Mouse (Mus musculus) Patski (cell line): ENCODE data around the gene Ccdc88c. TPM values are rescaled to one million over a fixed set of nuclear protein-coding genes. Genes with fewer than 3 reads are reported as not detected.
A peak's percentile ranks its signal among the peaks of the same experiment; 100 is the strongest.

Source experiments
- ATAC-seq: fragments of 100-300 bp; one replicate; pipeline ENCODE4 v1.8.0; 2021
- CTCF ChIA-PET: fragments of 350-600 bp; sonication (Branson Sonifier 250); formaldehyde crosslinking; loops from one replicate; lab custom pipeline; 2022; ENCODE audit warnings: inconsistent platforms; lab: Charles Lee
- POLR2A ChIA-PET: fragments of 350-600 bp; sonication (Branson Sonifier 250); formaldehyde crosslinking; loops from one replicate; lab custom pipeline; 2022; ENCODE audit warnings: antibody characterized with exemption, inconsistent platforms; lab: Charles Lee
- DNase-seq: peaks from one replicate; pipeline ENCODE4 v3.0.0-alpha.2; 2011; ENCODE audit warnings: low read depth, low spot score
- H3K27me3 ChIP-seq: fragments of 371-371 bp; one replicate; pipeline ENCODE4 v1.5.1; 2021
- CTCF ChIP-seq: fragments of 100-300 bp; IDR thresholded peaks from one replicate; pipeline ENCODE4 v1.5.1; 2021
- in situ Hi-C: fragments of 300-500 bp; cut with MboI; formaldehyde crosslinking; loops from 3 replicates; pipeline ENCODE4 v1.11.1; 2018; ENCODE audit warnings: low pct_unique_long_range_greater_than_20kb, mixed read lengths
- polyA plus RNA-seq: library from polyadenylated mRNA; unstranded; gene quantifications from one replicate; pipeline ENCODE4 v1.2.3, GENCODE M21; 2021

Gene Ccdc88c
- polyA plus RNA-seq, 1 experiment from 2014 or later: 9.8 TPM

GRCm38 (mm10) chr12:100937441-100938360 lies 91.2 kb downstream of the Ccdc88c start:
- in situ Hi-C loops: loop anchor here (10.0 kb wide), 1 partner anchor 213 kb away; the partner anchor contains the start of gene Rps6ka5
- CTCF ChIA-PET: interaction anchor here (1.2 to 1.5 kb wide), 2 partner anchors 10 to 11 kb away, joined by 3 to 4 read pairs; no protein-coding TSS in a partner anchor
- TF ChIP-seq CTCF: no peak
- no peaks in the 10 kb centered on the region for H3K27me3 ChIP-seq
- no peak for DNase-seq
- POLR2A ChIA-PET: interaction anchor here (0.6 kb wide), 1 partner anchor 1039 kb away, joined by 3 read pairs; no protein-coding TSS in a partner anchor
- ATAC-seq: no peak

- H3K27me3 ChIP-seq: no peaks in the 10 kb centered on the region
- CTCF ChIA-PET: interaction anchor here (1.2 to 1.6 kb wide), 3 partner anchors 9 to 22 kb away, joined by 3 to 6 read pairs (median 4); no protein-coding TSS in a partner anchor
- POLR2A ChIA-PET: interaction anchor here (0.6 kb wide), 2 partner anchors 751 to 1038 kb away, joined by 3 read pairs; no protein-coding TSS in a partner anchor
- DNase-seq: no peak
- ATAC-seq: no peak
- in situ Hi-C loops: loop anchor here (10.0 kb wide), 1 partner anchor 212 kb away; the partner anchor contains the start of gene Rps6ka5
- TF ChIP-seq CTCF: no peak
Measured at GRCm38 (mm10) chr12:100936737-100937136, 92.1 kb downstream of the Ccdc88c start.

- in situ Hi-C loops: loop anchor here (10.0 kb wide), 1 partner anchor 211 kb away; the partner anchor contains the start of gene Rps6ka5
- POLR2A ChIA-PET: interaction anchor here (0.6 to 0.7 kb wide), 2 partner anchors 114 to 750 kb away, joined by 3 read pairs; no protein-coding TSS in a partner anchor
- DNase-seq (no peak), ATAC-seq (no peak)
- CTCF ChIA-PET: interaction anchor here (0.7 to 1.6 kb wide), 4 partner anchors 9 to 93 kb away, joined by 3 to 6 read pairs (median 4); partner anchors contain the start of gene Ccdc88c
- no peaks in the 10 kb centered on the region for H3K27me3 ChIP-seq
- no peak for TF ChIP-seq CTCF
Measured at GRCm38 (mm10) chr12:100936116-100936515, 92.7 kb downstream of the Ccdc88c start.

- CTCF ChIA-PET: interaction anchor here (1.0 to 1.6 kb wide), 3 partner anchors 17 to 95 kb away, joined by 3 to 6 read pairs (median 3); partner anchors contain the start of gene Ccdc88c
- POLR2A ChIA-PET: no interaction called here
- H3K27me3 ChIP-seq: no peaks in the 10 kb centered on the region
- in situ Hi-C loops: loop anchor here (10.0 kb wide), 1 partner anchor 210 kb away; the partner anchor contains the start of gene Rps6ka5
- TF ChIP-seq CTCF: no peak
- DNase-seq (no peak), ATAC-seq (no peak)
Measured at GRCm38 (mm10) chr12:100934796-100935195, 94.1 kb downstream of the Ccdc88c start.

GRCm38 (mm10) chr12:100931653-100932052 lies 97.2 kb downstream of the Ccdc88c start:
- ChIA-PET POLR2A (no interaction called here), CTCF (interaction anchor here (0.9 to 1.8 kb wide), 3 partner anchors 9 to 98 kb away, joined by 3 to 5 read pairs (median 4); partner anchors contain the start of gene Ccdc88c)
- H3K27me3 ChIP-seq: no peaks in the 10 kb centered on the region
- no peak for ATAC-seq
- in situ Hi-C loops: loop anchor here (10.0 kb wide), 1 partner anchor 207 kb away; the partner anchor contains the start of gene Rps6ka5
- TF ChIP-seq CTCF: no peak
- no peak for DNase-seq

- DNase-seq: no peak
- no peaks in the 10 kb centered on the region for H3K27me3 ChIP-seq
- no peak for ATAC-seq
- TF ChIP-seq CTCF: no peak
- in situ Hi-C loops: loop anchor here (5.0 kb wide), 1 partner anchor 81 kb away; no protein-coding TSS in a partner anchor
- ChIA-PET CTCF (interaction anchor here (0.7 to 3.9 kb wide), 2 partner anchors 58 to 79 kb away, joined by 3 to 20 read pairs; no protein-coding TSS in a partner anchor), POLR2A (interaction anchor here (0.6 kb wide), 1 partner anchor 367 kb away, joined by 5 read pairs; no protein-coding TSS in a partner anchor)
Measured at GRCm38 (mm10) chr12:100928286-100928685, 100.6 kb downstream of the Ccdc88c start.

GRCm38 (mm10) chr12:100925644-100926619 lies 102.9 kb downstream of the Ccdc88c start:
- POLR2A ChIA-PET: interaction anchor here (1.4 kb wide), 1 partner anchor 77 kb away, joined by 3 read pairs; no protein-coding TSS in a partner anchor
- in situ Hi-C loops: loop anchor here (5.0 kb wide), 1 partner anchor 79 kb away; no protein-coding TSS in a partner anchor
- ATAC-seq: peak; percentile 71
- no peaks in the 10 kb centered on the region for H3K27me3 ChIP-seq
- peak; percentile 17 for DNase-seq
- CTCF ChIA-PET: interaction anchor here (0.7 to 3.9 kb wide), 7 partner anchors 14 to 79 kb away, joined by 3 to 20 read pairs (median 3); no protein-coding TSS in a partner anchor
- no peak for TF ChIP-seq CTCF

- TF ChIP-seq CTCF: no peak
- no peak for ATAC-seq
- in situ Hi-C loops: loop anchor here (5.0 kb wide), 1 partner anchor 77 kb away; no protein-coding TSS in a partner anchor
- DNase-seq: no peak
- CTCF ChIA-PET: interaction anchor here (1.0 kb wide), 1 partner anchor 75 kb away, joined by 3 read pairs; no protein-coding TSS in a partner anchor
- POLR2A ChIA-PET: interaction anchor here (1.4 kb wide), 1 partner anchor 76 kb away, joined by 3 read pairs; no protein-coding TSS in a partner anchor
- H3K27me3 ChIP-seq: no peaks in the 10 kb centered on the region
Measured at GRCm38 (mm10) chr12:100924646-100925339, 104.1 kb downstream of the Ccdc88c start.
